Mouse (Mus musculus): ENCODE data around the gene Rpl11.
"Not testable (repeated sequence)": the region's sequence is repeated elsewhere in the genome, so short reads cannot be mapped to it uniquely, and the experiment has no call there.

DNA sequence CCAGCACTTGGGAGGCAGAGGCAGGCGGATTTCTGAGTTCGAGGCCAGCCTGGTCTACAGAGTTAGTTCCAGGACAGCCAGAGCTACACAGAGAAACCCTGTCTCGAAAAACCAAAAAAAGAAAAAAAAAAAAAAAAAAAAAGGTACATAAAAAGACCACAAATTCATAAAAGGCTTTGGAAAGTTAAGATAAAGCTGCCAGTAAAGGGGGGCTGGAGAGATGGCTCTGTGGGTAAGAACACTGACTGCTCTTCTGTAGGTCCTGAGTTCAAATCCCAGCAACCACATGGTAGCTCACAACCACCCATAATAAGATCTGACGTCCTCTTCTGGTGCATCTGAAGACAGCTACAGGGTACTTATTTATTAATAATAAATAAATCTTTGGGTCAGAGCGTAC is 73.0 kb downstream of the Rpl11 start:
- not testable (repeated sequence) for TF ChIP-seq POLR2A (IDR thresholded peaks at IDR 0.05; ENCODE audit: borderline replicate concordance, extremely low read depth, insufficient read depth, insufficient read length, poor library complexity, severe bottlenecking); CTCF (IDR thresholded peaks at IDR 0.05; ENCODE audit: borderline replicate concordance, extremely low read depth, insufficient read depth, insufficient read length)
